15 mouse cellular contexts compared by ENCODE assay signal in genomic region chr12:79441210-79442005, GRCm38 (mm10).
DNase-seq lines count a peak whose midpoint lies in the region; ATAC-seq and TF ChIP-seq lines count a peak whose summit lies in the region.
"Had no signal": no experiment of that assay in that cellular context is flagged by ENCODE, and none has a peak within 500 bp of the region (broad histone marks: within the 10 kb centered on the region; RNA-seq: fewer than 3 reads in every experiment).

No protein-coding gene starts in this region.

- no peaks in the 10 kb centered on the region for H3K79me2 ChIP-seq in heart, adult 2 months (replicated peaks; ENCODE audit: control insufficient read depth, insufficient read depth, low read length)

- H3K4me2 ChIP-seq in hindbrain, embryonic 12.5 days (replicated peaks): no peak overlapping the region
- H3K4me2 ChIP-seq in heart, embryonic 11.5 days: no peak overlapping the region
- H3K4me2 ChIP-seq: limb, embryonic 12.5 days had no signal

- TF ChIP-seq CTCF in heart, adult 2 months (IDR thresholded peaks at IDR 0.05): no peak
- TF ChIP-seq CTCF in spleen, adult 2 months (IDR thresholded peaks at IDR 0.05; ENCODE audit: extremely low read depth, insufficient read depth, insufficient read length, insufficient replicate concordance): no peak

- peak; percentile 63 for DNase-seq in heart, adult 11 months
- no peak for DNase-seq in heart, adult 2 months
- DNase-seq in spleen, adult 2 months (ENCODE audit: low read depth in 1 of 2, low spot score in 2 of 2): peak in 1 of 2 experiments; percentile 19
- DNase-seq in spleen, postnatal 4 days (ENCODE audit: low spot score in 2 of 2): no peak
- DNase-seq in frontal cortex, adult 2 months (ENCODE audit: extremely low spot score in 1 of 2, low spot score in 1 of 2): no peak
- DNase-seq: cerebellum, adult 8-10 months; heart, postnatal 36 days; kidney, adult 18-20 months; right cerebral cortex, postnatal 25 days; thymus, adult 18-20 months had no signal

- 70% methylated on average over 12 of the region's 12 CpGs for WGBS in heart, adult 2 months
- WGBS in spleen, adult 2 months: 61% methylated on average over 12 of the region's 12 CpGs
- 82% methylated on average over 12 of the region's 12 CpGs for WGBS in hindbrain, embryonic 12.5 days
- WGBS in heart, embryonic 11.5 days (ENCODE audit: insufficient replicate concordance): 62% methylated on average over 12 of the region's 12 CpGs

- ATAC-seq in megakaryocyte, adult 5-6 weeks (ENCODE audit: poor library complexity, severe bottlenecking): peak; percentile 52; the same call in 1 of the 2 replicates
- ATAC-seq in hindbrain, embryonic 12.5 days (ENCODE audit: low FRiP score): no peak
- no peak for ATAC-seq in heart, embryonic 11.5 days (replicated peaks; ENCODE audit: insufficient number of reproducible peaks, low FRiP score, low TSS enrichment)

- intact Hi-C loops in heart, adult 2 months (cut with DNase I): no loop called here

- no peak for TF ChIP-seq EP300 in heart, adult 2 months (IDR thresholded peaks at IDR 0.05; ENCODE audit: insufficient read depth, low read depth, low read length)

- no peak overlapping the region for H3K9ac ChIP-seq in heart, adult 2 months (ENCODE audit: low read depth, low read length)
- no peak overlapping the region for H3K9ac ChIP-seq in hindbrain, embryonic 12.5 days
- H3K9ac ChIP-seq in heart, embryonic 11.5 days (ENCODE audit: low read depth, low read length): no peak overlapping the region
- H3K9ac ChIP-seq: limb, embryonic 12.5 days had no signal

- no peak for TF ChIP-seq POLR2A in heart, adult 2 months (IDR thresholded peaks at IDR 0.05; ENCODE audit: insufficient read depth, low read depth, low read length)
- TF ChIP-seq POLR2A in spleen, adult 2 months (IDR thresholded peaks at IDR 0.05; ENCODE audit: low read depth, low read length): no peak

- H3K4me3 ChIP-seq in heart, adult 2 months: no peak overlapping the region
- no peak overlapping the region for H3K4me3 ChIP-seq in spleen, adult 2 months (ENCODE audit: extremely low read depth, insufficient read depth, insufficient read length)
- H3K4me3 ChIP-seq in hindbrain, embryonic 12.5 days: no peak overlapping the region
- H3K4me3 ChIP-seq in heart, embryonic 11.5 days (ENCODE audit: low read depth, low read length): no peak overlapping the region
- H3K4me3 ChIP-seq: erythroblast, embryonic 14.5 days; limb, embryonic 12.5 days had no signal

- H3K9me3 ChIP-seq in hindbrain, embryonic 12.5 days (replicated peaks): no peaks in the 10 kb centered on the region
- H3K9me3 ChIP-seq in heart, embryonic 11.5 days (replicated peaks; ENCODE audit: control insufficient read depth, low read length): no peaks in the 10 kb centered on the region
- H3K9me3 ChIP-seq: limb, embryonic 12.5 days had no signal

- H3K27ac ChIP-seq in heart, adult 2 months: no peak overlapping the region
- peak overlapping the region; percentile 66 for H3K27ac ChIP-seq in spleen, adult 2 months (ENCODE audit: insufficient read depth, low read length)
- no peak overlapping the region for H3K27ac ChIP-seq in hindbrain, embryonic 12.5 days
- H3K27ac ChIP-seq in heart, embryonic 11.5 days (ENCODE audit: low read depth, low read length): no peak overlapping the region
- H3K27ac ChIP-seq: limb, embryonic 12.5 days had no signal

- no peaks in the 10 kb centered on the region for H3K36me3 ChIP-seq in heart, adult 2 months (ENCODE audit: control insufficient read depth, insufficient read depth, low read length)
- H3K36me3 ChIP-seq in spleen, adult 2 months (ENCODE audit: control insufficient read depth, insufficient read depth, low read length): no peaks in the 10 kb centered on the region
- no peaks in the 10 kb centered on the region for H3K36me3 ChIP-seq in hindbrain, embryonic 12.5 days
- H3K36me3 ChIP-seq in heart, embryonic 11.5 days (ENCODE audit: control insufficient read depth, insufficient read depth, low read length): no peaks in the 10 kb centered on the region
- H3K36me3 ChIP-seq: limb, embryonic 12.5 days had no signal

- H3K4me1 ChIP-seq in heart, adult 2 months (ENCODE audit: control insufficient read depth, insufficient read depth, low read length): peaks cover 1% of the 10 kb centered on the region; the same call in 1 of the 2 replicates
- H3K4me1 ChIP-seq in spleen, adult 2 months (ENCODE audit: control insufficient read depth, insufficient read depth, insufficient read length): peaks cover 25% of the 10 kb centered on the region
- no peaks in the 10 kb centered on the region for H3K4me1 ChIP-seq in hindbrain, embryonic 12.5 days
- H3K4me1 ChIP-seq in heart, embryonic 11.5 days (ENCODE audit: control insufficient read depth, insufficient read depth, low read length): no peaks in the 10 kb centered on the region
- H3K4me1 ChIP-seq: limb, embryonic 12.5 days had no signal

- H3K27me3 ChIP-seq in heart, adult 2 months (ENCODE audit: control insufficient read depth, insufficient read depth, low read length): no peaks in the 10 kb centered on the region
- no peaks in the 10 kb centered on the region for H3K27me3 ChIP-seq in spleen, adult 2 months (ENCODE audit: control insufficient read depth, insufficient read depth, low read length)
- no peaks in the 10 kb centered on the region for H3K27me3 ChIP-seq in hindbrain, embryonic 12.5 days
- no peaks in the 10 kb centered on the region for H3K27me3 ChIP-seq in heart, embryonic 11.5 days (ENCODE audit: control insufficient read depth, insufficient read depth, low read length)
- H3K27me3 ChIP-seq: limb, embryonic 12.5 days had no signal
